Mouse (Mus musculus): Measurements from ENCODE around the gene Med10. TPM values are rescaled to one million over a fixed set of nuclear protein-coding genes. Genes with fewer than 3 reads are reported as not detected.

Med10 gene
- 100 to 1,000 TPM; 175 to 199 (median 178) TPM for polyA plus RNA-seq (2017; shearing (Covaris generic))

DNA sequence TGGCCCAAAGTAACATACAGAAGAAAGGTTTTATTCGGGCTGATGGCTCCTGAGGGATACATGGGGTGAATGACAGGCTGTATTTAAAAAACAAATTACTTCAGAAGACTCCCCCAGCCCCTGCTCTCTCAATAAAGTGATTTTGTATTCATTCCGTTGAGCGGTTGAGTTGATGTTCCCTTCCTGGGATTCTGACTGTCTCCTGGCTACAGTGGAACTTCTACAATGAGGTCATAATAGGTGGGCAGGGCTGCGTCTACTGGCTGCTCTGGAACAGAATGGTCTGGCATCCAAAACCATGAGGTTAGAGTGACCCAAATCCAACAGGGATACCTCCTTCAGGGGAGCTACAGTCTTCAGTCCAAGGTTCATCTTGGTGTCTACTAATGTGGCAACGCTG is at the start of gene Med10:
Med10 (plus strand) TSS at position 301 of the 400 bp plus-strand sequence.
- no peak for ATAC-seq

DNA sequence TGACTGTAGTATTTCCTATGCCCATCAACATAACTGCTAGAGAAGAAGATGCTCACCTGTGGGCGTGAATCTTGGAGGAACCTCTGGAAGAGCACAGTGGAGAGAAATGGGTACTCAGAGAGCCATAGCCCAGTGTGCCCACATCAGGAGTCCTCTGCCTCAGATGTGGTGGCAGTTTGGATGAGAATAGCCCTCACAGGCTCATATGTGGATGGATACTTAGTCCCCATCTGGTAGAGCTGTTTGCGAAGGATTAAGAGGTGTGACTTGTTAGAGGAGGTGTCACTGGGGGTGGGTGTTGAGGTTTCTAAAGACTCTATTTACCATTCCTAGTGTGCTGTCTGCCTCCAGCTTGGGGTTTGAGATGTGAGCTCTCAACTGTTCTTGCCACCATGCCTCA is 49.3 kb upstream of the Med10 start:
- no peak for ATAC-seq

DNA sequence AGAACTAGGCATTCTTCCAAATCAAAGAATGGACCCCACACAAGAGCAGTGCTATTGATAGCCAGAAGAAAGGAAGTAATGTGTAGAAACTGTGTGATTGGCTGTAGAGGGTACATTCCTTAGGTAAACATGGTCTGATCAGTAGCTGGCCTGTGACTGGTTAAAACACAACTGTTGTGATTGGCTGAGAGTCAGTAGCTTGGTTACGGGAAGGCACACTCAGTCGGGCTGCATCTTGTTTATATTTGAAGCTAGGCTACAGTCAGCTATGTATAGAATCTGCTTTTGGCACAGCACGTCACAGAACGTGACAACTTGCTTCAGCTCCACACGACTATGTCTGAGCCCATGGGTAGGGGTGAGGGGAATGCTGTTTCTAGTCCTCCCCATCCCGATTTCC is 43.2 kb upstream of the Med10 start:
- ATAC-seq, result no peak

DNA sequence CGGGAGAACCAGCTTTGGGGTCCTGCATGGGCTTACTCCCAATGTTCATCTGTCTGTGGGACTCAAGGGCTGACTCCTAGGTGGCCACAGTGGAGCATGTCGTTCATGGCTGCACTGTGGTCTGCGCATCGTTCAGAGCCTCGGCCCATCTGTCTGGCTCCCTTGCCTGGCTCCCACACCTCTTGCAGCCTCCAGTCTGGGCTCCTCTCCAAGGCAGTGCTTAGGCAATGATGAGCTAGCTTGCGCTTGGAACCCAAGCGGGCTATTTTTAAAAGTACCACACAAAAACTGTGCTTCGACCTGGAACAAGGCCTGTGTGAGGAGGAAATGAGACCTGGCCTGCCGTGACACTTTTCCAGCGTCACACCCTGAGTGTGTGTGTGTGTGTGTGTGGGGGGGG is 40.8 kb upstream of the Med10 start:
- ATAC-seq, result no peak

DNA sequence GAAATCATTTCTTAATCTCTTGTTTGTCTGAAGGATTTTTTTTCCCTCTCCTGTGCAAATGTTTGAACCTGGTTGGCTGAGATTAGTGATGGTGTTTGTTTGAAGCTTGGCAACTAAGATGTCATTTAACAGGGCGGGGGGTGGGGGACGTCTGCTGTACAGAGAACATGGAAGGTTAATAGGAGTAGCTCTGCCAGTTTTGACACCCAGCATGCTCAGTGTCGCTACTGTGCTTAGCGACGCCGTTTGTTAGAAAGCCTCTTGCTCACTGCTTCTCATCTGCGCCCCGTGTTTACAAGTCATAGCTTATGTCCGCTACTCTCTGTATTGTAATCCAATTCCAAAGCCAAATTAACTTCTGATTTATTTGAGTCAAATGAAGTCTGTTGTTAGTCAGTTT is 37.5 kb upstream of the Med10 start:
- ATAC-seq, result no peak

DNA sequence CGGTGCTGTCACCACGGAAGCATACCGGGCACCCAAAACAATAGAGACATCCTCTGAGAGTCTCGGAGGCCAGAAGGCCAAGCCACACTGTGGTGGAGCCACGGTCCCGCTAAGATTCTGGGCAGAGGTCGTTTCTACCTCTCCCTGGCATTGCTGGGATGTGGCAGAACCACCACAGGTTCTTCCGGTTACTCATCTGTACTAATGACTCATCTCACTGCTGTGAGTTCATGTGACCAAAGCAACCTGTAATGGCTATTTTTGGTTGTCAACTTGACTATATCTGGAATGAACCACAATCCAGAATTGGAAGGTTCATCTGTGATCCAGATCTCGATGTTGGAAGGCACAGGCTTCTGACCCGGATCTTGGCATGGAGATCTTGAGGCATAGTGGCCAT is 34.0 kb upstream of the Med10 start:
- no peak for ATAC-seq

DNA sequence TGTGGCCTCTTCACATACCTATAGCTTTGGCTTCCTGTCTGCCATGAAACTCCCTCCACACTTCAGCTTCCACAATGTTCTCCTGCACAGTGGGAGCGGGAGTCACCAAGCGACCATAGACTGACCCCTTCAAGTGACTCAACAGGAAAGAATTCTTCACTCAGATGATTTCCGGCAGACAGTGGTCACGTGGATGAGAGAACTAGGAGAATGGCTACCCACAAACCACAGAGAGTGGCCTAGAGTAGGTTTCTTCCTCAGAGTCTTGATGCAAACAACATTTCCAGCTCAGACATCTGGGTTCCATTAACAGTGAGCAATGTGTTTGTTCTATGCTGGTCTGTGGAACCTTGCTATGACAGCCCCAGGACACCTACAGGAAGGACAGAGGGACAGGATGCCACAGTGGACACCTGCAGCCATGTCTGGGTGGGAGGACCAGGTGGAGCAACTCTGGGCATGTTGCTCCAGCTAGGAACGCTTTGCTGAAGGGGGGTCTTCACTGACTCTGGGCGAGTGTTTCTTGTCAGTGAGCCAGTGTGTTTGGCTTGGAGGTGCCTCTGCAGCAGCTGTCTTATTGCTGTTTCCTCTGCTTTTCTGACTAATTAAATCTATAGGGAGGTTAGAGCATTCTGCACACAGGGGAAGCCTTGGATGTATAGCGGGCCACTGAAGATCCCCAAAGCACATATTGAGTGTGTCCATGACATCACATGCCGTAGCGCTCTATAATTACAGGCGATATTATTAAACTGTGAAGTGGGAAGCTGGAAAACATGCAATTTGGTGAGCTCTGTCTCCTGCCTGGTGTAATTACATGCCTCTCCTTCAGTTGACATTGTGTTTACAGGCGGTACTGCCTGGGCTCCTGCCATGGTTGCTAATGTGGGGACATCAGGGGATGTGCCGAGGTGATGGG is 31.4 kb upstream of the Med10 start:
- no peak for ATAC-seq

DNA sequence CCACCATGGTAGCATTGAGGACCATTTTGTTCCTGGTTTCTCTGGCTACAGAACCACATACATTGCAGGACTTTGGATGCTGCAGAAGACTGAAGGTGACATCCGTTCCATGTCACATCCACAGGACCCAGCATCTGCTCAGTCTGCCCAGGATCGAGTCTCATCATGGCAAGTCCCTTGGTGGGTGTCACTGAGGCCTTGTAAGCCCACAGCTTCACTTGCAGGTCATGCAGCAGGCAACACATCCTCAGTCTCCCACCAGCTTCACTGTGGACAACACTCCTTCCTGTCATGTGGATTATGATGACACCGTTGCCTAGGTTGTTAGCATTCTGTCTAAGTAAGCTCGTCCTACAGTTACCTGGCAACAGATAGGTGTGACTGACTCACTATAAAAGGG is 29.8 kb upstream of the Med10 start:
- no peak for ATAC-seq

DNA sequence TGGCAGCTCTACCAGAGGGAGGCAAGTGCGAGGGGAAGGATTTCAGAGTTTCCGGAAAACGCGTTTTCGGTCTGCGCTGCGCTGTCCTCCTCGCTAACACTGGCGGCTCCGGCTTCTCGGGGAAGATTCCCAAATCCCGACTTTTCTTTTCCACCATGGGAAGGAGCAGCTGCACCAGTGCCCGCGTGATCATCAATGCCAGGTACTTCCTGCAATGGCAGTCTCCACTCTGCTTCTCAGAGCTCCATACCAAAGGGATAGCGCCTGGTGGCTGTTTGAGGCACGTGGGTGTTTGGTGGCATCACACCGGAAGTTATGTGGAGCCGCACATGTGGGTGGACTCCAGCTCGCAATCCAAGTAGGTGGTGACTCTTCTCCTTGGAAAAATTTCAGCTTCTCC is 24.0 kb upstream of the Med10 start:
- no peak for ATAC-seq

DNA sequence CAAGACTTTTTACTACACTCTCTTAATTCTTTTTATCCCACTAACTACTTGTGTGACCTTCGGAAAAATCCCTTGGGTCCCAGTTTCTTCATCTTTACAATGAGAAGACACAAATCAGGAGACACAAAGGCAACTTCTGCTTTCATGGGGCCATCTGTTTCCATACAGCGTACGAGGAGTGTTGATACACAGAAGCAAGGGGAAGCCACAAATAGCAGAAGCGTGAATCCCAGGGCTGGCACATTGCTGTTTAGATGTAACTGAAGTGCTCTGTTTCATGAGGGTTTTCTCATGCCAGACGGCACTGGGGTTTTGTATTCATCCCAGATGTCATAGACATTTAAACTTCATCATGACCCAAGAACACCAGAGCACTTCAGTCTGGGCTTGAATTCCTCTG is 13.5 kb upstream of the Med10 start:
- no peak for ATAC-seq

DNA sequence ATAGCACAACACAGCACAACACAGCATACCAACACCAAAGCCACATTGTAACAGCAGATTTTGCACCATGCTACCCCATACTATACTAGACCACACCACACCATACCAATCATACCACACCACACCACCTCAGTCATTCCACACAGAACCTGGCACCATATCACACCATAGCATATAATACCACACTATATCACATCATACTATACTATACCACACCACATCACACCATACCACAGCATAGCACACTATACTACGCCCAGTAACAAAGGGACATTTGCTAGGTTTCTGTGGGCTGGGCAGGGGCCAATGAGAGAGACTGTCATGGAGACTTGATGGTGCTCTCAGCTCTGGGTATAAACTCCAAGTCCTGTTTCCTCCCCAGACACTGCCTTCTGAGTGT is 10.4 kb upstream of the Med10 start:
- no peak for ATAC-seq

DNA sequence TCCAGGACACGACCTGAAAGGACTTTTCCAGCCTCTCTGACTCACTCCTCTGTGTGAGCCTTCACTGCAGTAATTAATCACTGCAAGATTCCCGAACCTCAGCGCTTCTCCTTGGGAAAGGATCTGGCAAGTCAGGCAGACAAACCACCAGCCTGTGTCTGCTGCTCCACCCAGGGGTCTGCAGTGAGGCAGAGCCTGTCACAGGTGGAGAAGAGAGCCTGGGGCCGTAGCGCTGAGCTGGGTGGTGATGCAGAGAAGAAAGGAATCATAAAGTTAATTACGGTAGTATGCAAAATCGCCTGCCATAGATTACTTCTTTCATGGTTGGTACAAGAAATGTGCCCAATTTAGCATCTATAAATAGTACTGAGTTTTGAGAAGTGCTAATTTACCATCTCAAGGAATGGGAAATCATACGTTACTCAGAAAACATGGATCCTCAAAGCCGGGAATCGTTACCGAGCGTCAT is 9.6 kb upstream of the Med10 start:
- ATAC-seq, result no peak

DNA sequence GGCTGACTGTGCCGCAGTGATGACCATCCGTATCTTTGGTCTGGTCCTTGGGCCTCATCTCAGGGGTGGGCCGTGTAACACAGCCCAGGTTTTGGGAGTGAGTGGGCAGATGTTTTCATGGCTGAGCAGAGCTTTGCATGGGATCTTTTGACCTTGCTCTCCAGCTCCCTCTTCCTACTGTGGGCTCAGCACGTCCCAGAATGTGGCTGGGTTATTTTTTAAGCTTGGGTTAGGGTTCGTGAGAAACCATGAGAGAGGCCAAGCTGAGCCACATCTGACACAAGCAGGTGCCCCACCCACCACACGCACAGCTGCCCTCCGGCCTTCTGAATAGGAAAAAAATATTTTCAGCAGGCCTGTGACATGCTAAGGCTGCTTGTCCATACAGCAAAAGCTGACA is 7.4 kb upstream of the Med10 start:
- no peak for ATAC-seq

DNA sequence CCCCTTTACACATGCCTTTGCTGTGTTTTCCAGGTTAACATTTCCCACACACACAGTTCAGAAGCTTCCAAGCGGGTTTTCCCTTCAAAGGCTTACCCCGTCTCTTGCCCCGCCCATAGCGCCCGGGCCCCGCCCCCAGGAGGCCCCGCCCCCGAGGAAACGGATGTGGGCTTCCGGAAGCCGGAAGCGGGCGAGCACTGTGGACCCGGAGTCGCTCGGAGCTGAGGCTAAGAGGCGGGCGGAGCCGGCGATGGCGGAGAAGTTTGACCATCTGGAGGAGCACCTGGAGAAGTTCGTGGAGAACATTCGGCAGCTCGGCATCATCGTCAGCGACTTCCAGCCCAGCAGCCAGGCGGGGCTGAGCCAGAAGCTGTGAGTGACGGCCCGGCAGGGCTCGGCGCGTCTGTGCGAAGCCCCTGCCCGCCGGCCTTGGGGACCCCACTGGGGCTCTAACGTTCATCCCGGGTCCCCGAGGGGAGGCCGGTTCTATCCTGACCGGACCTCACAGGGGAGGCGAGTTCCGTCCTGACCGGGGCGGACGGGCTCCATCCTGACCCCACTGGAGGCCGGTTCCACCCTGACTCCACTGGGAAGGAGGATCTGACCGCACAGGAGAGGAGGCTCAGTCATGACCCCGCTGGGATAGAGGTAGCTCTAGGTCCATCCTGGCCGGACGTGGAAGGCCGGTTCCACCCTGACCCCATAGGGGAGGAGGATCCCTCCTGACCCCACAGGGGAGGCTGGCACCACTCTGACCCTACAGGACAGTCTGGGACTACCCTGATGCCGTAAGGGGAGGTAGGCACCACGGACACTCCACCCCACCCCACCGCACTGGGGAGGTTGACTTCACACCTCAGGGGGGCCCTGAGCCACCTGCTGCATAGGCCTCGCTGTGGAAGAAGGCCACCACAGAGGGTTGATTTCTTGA is 7.8 kb downstream of the Med10 start:
- ATAC-seq, result peak; percentile 90

DNA sequence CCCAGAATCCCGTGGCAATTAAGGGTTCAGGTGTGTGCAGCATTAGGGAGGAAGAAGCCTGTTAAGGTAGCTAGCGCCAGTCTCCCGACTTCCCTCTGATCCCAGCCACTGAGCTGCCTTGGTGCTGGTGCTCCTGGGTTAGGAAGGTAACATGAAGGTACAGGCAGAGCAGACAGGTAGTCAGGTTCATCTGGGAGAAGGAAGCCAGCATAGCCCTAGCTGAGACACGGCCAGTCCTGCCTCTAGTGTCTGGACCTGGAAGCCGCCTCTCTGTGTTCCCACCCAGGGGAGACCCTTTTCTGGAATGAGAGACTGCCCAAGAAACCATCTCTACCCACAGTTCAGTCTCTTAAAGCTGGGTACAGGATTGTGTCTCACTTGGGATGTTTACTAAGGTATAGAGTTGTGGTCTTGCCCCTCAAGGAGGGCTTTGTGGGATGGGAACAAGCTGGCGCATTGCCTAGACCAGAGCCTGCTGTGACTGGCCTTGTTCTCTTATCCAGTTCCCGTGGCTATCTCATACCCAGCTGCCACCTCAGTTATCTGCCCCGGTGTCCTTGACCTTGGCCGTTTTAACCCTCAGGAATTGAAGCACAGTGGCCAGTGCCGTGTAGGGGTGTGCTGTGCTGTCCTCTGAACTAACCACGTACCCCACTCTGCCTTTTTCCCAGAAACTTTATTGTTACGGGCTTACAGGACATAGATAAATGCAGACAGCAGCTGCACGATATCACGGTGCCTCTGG is 8.9 kb downstream of the Med10 start:
- no peak for ATAC-seq

DNA sequence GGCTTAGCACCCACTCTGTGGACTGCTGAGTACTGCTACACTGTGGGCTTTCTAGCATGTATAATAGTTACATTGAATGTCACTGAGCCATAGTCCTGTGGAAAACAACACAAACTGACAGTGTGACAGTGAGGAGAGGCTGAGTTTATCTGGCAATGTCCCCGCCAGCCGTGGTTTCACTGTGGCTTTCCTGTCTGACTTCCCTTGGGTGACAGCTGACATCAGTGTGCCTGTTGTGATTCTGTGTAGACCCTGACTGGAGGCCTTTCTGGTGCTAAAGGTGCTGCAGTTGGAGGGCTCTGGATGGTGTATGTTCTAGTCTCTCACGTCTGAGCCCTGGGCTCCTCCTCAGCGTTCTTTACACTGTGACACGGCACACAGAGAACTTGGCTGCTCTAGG is 11.7 kb downstream of the Med10 start:
- ATAC-seq, result no peak

DNA sequence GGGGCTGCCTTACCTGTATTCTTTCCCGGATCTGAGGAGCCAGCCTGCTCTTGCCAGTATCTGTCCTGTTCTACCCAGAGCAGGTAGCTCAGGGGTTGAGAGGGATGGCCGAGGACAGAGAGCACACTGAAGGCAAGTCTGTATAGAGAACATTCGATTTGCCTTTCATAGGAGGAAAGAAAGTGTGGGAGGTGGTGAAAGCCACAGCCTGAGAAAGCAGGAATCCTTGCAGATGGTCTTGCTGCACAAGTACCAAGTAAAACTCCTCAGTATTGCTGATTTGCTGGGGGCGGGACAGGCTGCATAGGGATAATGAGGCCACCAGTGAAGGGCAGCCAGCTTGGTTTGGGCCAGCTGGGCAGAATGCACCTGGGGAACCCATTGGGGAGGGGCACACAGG is 16.1 kb downstream of the Med10 start:
- no peak for ATAC-seq

DNA sequence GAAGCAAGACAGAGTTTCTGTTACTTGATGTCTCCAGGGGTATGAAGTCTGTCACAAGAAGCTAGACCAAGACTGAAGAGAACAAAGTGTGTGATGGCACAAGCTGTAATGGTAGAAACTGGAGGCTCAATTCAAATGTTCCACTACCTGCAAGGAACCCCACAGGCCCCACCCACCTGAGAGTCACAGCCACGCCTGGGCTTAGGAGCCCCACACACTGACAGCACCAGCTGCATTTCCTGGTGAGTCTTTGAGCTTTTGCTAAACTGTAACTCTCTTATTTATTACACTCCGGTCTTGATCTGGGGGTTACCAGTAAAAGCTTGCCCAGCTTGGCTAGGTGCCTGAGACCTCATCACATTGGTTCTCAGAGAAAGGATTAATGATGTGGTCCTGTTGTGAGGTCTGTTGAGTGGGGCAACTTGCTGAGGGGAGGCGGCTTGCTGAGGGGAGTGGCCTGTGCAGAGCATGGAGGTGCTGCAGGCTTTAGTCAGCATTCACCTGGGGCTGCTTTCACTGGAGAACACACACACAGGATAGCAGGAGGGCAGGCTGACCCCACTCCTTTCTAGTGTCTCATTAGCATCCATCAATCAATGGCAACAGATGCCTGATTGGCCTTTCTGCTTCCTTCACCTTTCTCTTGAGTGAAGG is 19.1 kb downstream of the Med10 start:
- peak; percentile 53 for ATAC-seq

DNA sequence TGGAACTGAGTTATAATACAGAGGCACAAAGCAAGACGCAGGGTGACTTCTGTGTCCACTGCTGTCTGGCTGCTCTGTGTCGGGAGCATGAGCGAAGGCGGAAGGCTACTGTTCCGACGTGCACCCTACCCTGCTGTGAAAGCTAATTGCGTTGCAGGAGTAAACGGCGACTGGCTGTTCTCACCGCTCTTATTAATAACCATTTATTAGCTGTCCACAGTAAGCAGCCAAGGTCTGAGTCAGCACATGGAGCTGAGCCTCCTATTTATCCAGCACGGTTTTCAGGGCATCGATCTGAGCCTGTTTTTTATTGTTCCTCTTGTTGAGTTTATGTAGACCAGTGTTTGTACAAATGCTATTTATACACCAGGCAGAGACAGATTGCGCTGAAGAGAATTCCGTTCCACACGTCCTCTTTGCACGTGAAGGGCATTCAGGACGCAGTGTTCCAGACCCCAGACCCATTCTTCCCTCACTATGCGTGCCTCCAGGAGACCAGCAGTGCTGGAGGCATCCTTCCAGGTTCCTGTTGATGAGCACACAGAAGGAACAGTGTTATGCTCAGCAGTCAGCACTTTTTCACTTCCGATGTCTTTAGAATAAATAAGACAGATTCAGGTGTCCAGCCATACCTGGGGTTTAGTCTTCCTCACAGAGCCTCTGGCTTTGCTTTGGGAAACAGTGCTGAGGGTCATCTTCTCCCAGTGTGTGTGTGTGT is 21.9 kb downstream of the Med10 start:
- no peak for ATAC-seq

DNA sequence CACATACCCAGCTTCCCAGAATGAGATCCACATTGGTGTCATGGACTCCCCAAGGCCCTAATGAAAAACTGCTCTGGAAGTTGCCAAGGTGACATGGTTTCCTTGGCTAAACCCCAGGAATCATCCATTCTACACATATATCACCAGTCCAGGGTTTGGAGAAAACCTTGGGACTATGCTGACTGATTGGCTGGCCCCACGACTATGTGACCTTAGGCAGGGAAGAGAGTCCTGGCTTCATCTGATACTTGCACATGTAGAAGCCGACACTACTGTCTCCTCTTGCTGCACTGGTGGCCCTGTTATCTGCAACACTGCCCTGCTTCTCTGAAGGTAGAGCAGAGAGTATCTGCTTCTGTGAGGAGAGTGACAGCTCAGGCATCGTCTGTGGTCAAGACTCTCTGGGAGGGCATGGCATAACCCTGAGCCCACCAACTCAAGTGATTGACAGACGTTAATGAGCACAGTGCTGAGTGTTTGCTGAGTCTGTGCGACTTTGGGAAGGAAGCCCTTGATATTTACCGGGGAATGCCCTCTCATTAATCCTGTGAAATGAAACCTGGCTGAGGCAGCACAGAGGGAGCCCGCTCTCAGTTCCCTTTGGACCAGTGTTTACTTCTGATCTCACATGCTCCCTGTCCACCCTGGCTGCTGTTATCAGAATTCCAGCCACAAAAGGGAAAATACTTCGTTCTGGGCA is 23.4 kb downstream of the Med10 start:
- no peak for ATAC-seq

DNA sequence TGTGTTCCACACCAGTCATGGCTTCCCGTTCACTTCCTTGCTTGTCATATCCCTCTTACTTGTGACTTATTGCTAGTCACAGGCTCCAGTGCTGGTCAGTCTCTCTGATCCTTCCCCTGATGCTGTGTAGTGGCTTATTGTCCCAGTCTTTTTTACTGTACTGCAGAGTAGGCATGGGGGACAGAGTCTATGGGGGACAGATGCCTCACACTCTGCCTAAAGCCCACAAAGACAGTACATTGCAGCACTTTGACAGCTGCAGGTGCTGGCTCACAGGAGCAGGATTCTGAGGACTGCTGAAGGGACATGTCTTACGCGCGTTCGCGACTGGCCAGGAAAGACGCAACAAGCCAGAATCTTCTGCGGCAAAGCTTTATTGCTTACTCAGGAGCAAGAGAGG is 28.4 kb downstream of the Med10 start:
- ATAC-seq, result no peak
